Mouse (Mus musculus) intestine, embryonic 14.5 days (tissue): Measurements from ENCODE around the gene Slc16a1. TPM values are rescaled to one million over a fixed set of nuclear protein-coding genes. Genes with fewer than 3 reads are reported as not detected.

Experiments used
- ATAC-seq: fragments of 200-750 bp; cut with Nextera tagmentation; replicated peaks from 2 replicates; pipeline ENCODE4 v1.8.0; 2017; ENCODE audit warnings: low read depth, moderate number of reproducible peaks, moderate TSS enrichment, moderate library complexity; ENCODE audit not compliant: low FRiP score, low TSS enrichment
- DNase-seq: peaks from one replicate; pipeline ENCODE4 v3.0.0-alpha.2; 2018; ENCODE audit warnings: low spot score
- H3K27ac ChIP-seq: fragments of 300-500 bp; sonication (generic); 2 replicates; pipeline ENCODE4 v1.5.1; 2014; ENCODE audit warnings: low read depth, mild to moderate bottlenecking, control low read depth
- H3K27me3 ChIP-seq: fragments of 300-500 bp; sonication (generic); replicated peaks from 2 replicates; pipeline ENCODE4 v1.6.1; 2014; ENCODE audit warnings: low read length, control low read depth; ENCODE audit not compliant: control insufficient read depth, insufficient read depth
- H3K36me3 ChIP-seq: fragments of 300-500 bp; sonication (generic); 2 replicates; pipeline ENCODE4 v1.6.1; 2014; ENCODE audit warnings: low read length, control low read depth; ENCODE audit not compliant: control insufficient read depth, insufficient read depth
- H3K4me1 ChIP-seq: fragments of 300-500 bp; sonication (generic); replicated peaks from 2 replicates; pipeline ENCODE4 v1.6.1; 2014; ENCODE audit warnings: low read length, control low read depth, mixed read lengths; ENCODE audit not compliant: control insufficient read depth, insufficient read depth
- H3K4me2 ChIP-seq: fragments of 300-500 bp; sonication (generic); 2 replicates; pipeline ENCODE4 v1.6.1; 2014; ENCODE audit warnings: low read length
- H3K4me3 ChIP-seq: fragments of 300-500 bp; sonication (generic); 2 replicates; pipeline ENCODE4 v1.5.1; 2014; ENCODE audit warnings: low read depth, low read length, control low read depth, mixed read lengths
- H3K9ac ChIP-seq: fragments of 300-500 bp; sonication (generic); 2 replicates; pipeline ENCODE4 v1.6.1; 2014; ENCODE audit warnings: mild to moderate bottlenecking, low read length
- H3K9me3 ChIP-seq: fragments of 300-500 bp; sonication (generic); 2 replicates; pipeline ENCODE4 v1.6.1; 2016; ENCODE audit warnings: low read length, control low read depth; ENCODE audit not compliant: control insufficient read depth
- WGBS: fragments of 180-500 bp; shearing (Covaris S2); extraction: QIAGEN DNeasy Blood & Tissue Kit; methylation state at CpG from one replicate; pipeline ENCODE4 v1.1.7; 2014; 5-methylcytosine and 5-hydroxymethylcytosine counted together
- polyA plus RNA-seq: library from polyadenylated mRNA; unstranded; fragments of >200 nt; fragmentation: Nextera tagmentation; extraction: Ambion mirVana; gene quantifications from 2 replicates; pipeline ENCODE4 v1.2.1, GENCODE M21; 2014

Gene Slc16a1
- polyA plus RNA-seq, 1 experiment from 2014 or later, result 42.5 TPM

DNA sequence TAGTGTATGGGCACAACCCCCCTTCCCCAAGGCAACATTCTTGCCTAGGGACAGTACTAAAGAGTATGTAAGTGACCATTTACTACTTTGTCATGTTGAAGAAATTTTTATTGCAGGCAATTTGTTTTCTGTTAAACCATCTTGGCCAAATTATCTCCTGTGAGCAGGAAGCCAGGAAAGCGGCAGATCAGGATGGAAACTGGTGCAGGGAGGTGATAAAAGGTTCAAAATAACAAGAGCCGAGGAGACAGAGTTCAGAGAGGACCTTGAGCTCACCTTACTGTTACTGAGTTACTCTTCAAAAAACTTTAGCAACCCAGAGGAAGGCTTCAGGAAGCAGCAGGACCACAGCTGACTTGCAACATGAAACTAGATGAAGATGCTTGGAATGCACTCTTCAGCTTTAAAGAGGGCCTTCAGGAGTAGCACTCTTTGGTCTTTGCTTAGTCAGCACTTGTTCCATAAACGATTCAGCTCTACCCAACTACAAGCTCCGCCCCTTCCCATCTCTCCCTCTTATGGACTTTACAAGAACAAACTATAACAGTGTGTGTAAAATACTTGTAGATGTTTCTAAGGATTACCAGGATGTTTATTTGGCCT is 5.8 kb upstream of the Slc16a1 start:
- 69% methylated on average over 4 of the region's 4 CpGs for WGBS

DNA sequence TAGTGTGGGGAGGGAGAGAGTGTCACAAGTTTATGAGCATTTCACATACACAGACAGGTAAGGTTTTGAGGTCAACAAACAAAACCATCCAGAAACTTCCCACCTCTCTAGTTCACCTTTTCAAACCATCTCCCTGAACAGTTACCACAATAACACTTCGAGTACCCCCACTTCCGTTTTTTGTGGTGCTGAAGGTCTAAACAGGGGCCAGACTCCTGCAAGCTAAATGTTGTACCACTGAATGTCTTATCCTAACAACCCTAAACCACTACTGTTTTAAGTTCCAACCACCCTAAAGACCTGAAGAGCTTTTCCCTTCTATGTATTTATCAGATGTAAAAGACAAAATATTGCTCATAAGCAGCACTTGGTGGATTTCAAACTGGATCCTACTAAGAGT is 2.0 kb upstream of the Slc16a1 start:
- ATAC-seq, result no peak
- WGBS, result 84% methylated on average over 2 of the region's 2 CpGs

More for the DNA sequence above, 5.8 kb upstream of the Slc16a1 start:
- H3K36me3 ChIP-seq, result no peaks in the 10 kb centered on the region
- ATAC-seq, result no peak
- no peaks in the 10 kb centered on the region for H3K9me3 ChIP-seq
- no peak overlapping the region for H3K4me2 ChIP-seq
- H3K27ac ChIP-seq, result no peak overlapping the region
- no peak overlapping the region for H3K9ac ChIP-seq
- H3K27me3 ChIP-seq, result no peaks in the 10 kb centered on the region
- H3K4me3 ChIP-seq, result no peak overlapping the region
- DNase-seq, result no peak
- 0 out of 2 replicates have a peak, but pooled peaks cover under 1% of the 10 kb centered on the region for H3K4me1 ChIP-seq

DNA sequence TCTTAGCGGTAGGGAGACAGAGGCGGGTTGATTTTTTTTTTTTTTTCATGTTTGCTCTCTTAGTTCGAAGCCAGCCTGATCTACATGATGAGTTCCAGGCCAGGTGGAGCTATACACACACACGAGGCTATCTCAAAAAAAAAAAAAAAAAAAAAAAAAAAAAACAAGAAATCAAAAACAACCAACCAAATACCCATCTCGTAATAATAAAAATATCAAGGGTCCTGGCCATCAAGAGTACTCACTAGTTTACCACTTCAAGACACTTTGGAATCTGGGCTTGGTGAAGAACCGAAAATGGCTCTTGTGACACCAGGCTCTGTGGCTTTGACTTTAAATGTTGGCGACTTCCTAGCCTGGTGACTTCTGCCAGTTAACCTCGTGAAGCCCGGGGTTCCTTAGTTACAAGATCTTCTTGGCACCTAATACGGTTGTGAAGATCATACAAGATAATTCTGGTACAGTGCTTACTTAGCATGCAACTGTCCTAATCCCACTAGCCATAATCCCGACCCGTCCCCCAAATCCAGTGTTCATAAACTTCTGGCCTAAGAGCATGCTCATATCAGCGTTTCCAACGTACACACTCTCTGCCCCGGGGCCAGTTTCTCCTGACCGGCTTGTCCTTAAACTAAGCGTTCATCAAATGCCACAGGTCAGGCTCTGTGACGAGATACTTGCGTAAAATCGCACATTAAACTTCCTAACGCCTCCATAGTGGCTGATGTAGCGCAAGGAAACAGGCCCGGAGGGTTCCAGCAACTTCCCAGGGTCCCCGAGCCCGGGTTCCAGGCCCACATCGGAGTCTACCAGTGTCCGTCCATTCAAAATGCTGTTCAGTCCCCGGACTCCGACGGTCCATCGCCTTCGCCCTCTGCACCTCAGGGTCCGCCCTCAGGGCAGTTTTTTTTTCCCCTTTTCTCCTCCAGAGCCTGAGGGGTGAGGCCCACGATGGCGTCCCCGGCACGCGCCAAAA is 753 bp upstream of the Slc16a1 start:
- Histone ChIP-seq H3K9me3 (no peaks in the 10 kb centered on the region), H3K36me3 (no peaks in the 10 kb centered on the region), H3K27me3 (no peaks in the 10 kb centered on the region), H3K27ac (peak overlapping the region; percentile 60), H3K4me2 (peak overlapping the region; percentile 93), H3K9ac (peak overlapping the region; percentile 88), H3K4me1 (peaks cover 8% of the 10 kb centered on the region; the same call in 1 of the 2 replicates), H3K4me3 (peak overlapping the region; percentile 83)
- WGBS, result 14% methylated on average over 38 of the region's 38 CpGs
- ATAC-seq (no peak; the same call in none of the 2 replicates), DNase-seq (peak; percentile 89)

More for the DNA sequence above, 2.0 kb upstream of the Slc16a1 start:
- Histone ChIP-seq H3K36me3 (no peaks in the 10 kb centered on the region), H3K4me2 (no peak overlapping the region), H3K9ac (no peak overlapping the region), H3K27ac (no peak overlapping the region), H3K4me3 (no peak overlapping the region), H3K4me1 (peaks cover 8% of the 10 kb centered on the region; the same call in 1 of the 2 replicates), H3K27me3 (no peaks in the 10 kb centered on the region), H3K9me3 (no peaks in the 10 kb centered on the region)
- DNase-seq, result no peak

DNA sequence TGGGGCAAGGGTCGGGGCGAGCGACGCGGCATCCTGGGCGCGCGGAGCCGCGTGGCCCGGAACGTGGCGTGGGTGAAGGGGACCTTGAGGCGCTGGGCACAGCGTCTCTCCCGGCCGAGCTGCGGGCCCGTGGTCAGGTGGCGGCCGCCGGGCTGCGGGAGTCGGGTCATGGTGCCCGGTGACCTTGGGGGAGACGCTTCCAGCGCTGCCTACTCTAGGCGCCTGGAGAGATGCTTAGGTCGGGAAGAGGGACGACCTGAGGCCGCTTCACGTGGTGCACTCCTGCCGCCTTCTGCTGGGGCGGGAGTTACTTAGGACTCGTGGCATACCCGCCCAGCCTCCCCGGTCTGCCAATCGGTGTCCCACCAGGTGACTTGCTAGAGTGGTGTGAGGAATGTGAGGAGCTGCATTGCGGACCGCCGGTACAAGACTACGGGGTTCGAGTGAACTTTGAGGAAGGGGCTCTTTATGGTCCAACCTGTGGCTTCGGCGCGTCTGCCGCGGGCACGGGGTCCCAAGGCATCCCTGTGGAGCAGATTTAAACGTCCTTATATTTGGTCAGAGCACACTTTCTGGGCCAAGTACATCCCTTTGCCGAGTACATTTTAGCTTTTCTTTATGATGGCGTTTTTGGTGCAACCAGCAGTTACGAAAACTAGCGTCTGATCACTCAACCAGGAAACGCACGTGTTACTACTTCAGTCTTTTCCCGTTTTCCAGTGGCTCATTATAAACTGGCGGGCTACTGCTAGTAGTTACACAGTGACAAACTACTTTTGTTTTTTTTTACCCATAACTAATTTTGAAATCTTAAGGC is 672 bp downstream of the Slc16a1 start:
- Histone ChIP-seq H3K9ac (peak overlapping the region; percentile 88), H3K9me3 (no peaks in the 10 kb centered on the region), H3K27ac (peak overlapping the region; percentile 60), H3K4me2 (peak overlapping the region; percentile 93), H3K4me1 (peaks cover 8% of the 10 kb centered on the region; the same call in 1 of the 2 replicates), H3K36me3 (no peaks in the 10 kb centered on the region), H3K4me3 (peak overlapping the region; percentile 83), H3K27me3 (no peaks in the 10 kb centered on the region)
- ATAC-seq (peak; percentile 84), DNase-seq (peak; percentile 88)
- WGBS, result under 1% methylated on average over 37 of the region's 58 CpGs

DNA sequence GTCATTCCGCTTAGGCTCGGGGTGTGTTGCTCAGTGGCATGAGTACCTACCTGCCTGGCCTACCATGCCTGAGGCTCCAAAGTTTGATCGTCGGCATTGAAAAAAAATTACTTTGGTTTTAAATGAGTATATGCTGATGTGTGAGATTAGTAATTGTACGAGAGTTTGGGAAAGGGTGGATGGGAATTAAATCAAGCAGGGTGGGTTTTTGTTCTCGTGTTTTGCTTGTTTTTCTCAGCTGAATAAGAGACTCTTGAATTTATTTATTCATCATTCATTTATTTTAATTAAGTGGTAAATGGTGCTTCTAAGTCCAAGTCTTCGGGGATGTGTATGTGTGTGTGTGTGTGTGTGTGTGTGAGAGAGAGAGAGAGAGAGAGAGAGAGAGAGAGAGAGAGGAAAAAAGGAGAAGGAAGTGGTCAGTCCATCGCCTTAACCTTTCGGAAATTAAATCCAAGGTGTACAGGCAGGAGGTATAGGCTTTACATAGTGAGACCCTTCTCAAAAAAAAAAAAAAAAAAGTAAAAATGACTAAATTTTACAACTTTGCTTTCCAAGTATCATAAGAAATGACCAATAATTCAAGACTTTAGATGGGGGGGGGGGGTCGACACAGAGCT is 1.4 kb downstream of the Slc16a1 start:
- no peaks in the 10 kb centered on the region for H3K9me3 ChIP-seq
- H3K27me3 ChIP-seq, result no peaks in the 10 kb centered on the region
- H3K36me3 ChIP-seq, result no peaks in the 10 kb centered on the region
- H3K27ac ChIP-seq, result no peak overlapping the region
- WGBS, result 26% methylated on average over 10 of the region's 10 CpGs
- peaks cover 8% of the 10 kb centered on the region; the same call in 1 of the 2 replicates for H3K4me1 ChIP-seq
- peak overlapping the region; percentile 93 for H3K4me2 ChIP-seq
- ATAC-seq, result no peak
- peak overlapping the region; percentile 83 for H3K4me3 ChIP-seq
- no peak for DNase-seq
- H3K9ac ChIP-seq, result peak overlapping the region; percentile 88

DNA sequence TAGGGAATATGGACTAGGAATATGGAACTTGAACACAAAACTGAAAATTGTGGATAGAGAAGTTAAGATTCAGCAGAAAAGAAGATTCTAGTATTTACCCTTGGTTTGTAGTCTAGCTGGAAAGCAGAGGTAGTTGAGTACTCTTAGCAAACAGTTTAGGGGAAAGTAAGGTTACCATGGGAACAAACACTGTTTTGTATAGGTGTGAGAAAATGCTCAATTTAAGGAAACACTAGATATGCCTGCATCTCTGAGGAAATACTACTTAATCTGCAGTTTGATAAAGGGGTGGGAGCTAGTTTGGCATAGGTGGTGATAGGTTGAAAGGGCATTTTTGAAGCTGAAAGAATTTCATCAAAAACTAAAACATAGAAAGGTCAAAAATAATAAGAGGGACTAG is 2.4 kb downstream of the Slc16a1 start:
- H3K4me2 ChIP-seq, result no peak overlapping the region
- no peaks in the 10 kb centered on the region for H3K27me3 ChIP-seq
- no peak overlapping the region for H3K9ac ChIP-seq
- no peak overlapping the region for H3K27ac ChIP-seq
- no peak for DNase-seq
- no peak overlapping the region for H3K4me3 ChIP-seq
- H3K36me3 ChIP-seq, result no peaks in the 10 kb centered on the region
- peaks cover 8% of the 10 kb centered on the region; the same call in 1 of the 2 replicates for H3K4me1 ChIP-seq
- H3K9me3 ChIP-seq, result no peaks in the 10 kb centered on the region
- ATAC-seq, result no peak

DNA sequence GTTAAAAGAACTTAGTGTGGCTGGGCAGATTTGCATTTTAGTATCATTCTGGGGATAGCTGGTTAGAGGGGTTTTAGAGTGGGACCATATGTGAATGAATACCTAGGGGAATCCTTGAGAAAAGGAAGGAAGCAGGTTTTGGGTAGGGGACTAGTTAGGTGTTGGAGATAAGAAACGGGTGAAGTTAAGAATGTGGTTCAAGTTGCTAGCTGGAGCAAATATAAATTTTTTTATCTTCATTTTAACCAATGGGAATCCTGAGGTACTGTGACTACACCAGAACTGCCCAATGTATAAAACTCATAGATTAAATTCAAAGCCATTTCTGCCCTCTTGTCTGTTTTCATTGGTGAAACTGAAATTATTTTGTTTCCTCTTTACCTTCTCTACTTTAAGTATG is 2.8 kb downstream of the Slc16a1 start:
- no peaks in the 10 kb centered on the region for H3K9me3 ChIP-seq
- ATAC-seq (no peak), DNase-seq (no peak)
- H3K4me3 ChIP-seq, result no peak overlapping the region
- no peaks in the 10 kb centered on the region for H3K36me3 ChIP-seq
- no peak overlapping the region for H3K9ac ChIP-seq
- no peak overlapping the region for H3K4me2 ChIP-seq
- no peaks in the 10 kb centered on the region for H3K27me3 ChIP-seq
- no peak overlapping the region for H3K27ac ChIP-seq
- WGBS, result 54% methylated on average over 1 of the region's 1 CpGs
- H3K4me1 ChIP-seq, result peaks cover 8% of the 10 kb centered on the region; the same call in 1 of the 2 replicates

DNA sequence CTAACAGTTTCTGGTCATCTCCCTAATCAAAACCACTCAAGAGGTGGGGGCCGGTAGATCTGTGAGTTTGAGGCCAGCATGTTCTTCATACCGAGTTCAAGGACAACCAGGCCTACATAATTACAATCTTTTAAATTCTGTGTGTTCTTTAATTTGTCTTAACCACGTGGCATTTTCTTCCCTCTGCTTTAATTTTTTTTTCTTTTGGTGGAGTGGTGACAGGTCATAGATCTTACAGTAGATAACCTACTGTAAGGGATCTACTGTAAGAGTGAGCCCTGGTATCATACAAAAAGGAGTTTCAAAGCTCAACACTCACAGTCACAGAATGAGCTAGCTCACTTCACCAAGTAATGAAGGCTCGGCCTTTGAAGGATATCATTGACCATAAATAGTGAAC is 4.6 kb downstream of the Slc16a1 start:
- H3K36me3 ChIP-seq, result no peaks in the 10 kb centered on the region
- ATAC-seq, result no peak
- no peak for DNase-seq
- no peak overlapping the region for H3K27ac ChIP-seq
- no peak overlapping the region for H3K4me2 ChIP-seq
- WGBS, result 75% methylated on average over 4 of the region's 4 CpGs
- H3K9ac ChIP-seq, result no peak overlapping the region
- no peak overlapping the region for H3K4me3 ChIP-seq
- H3K4me1 ChIP-seq, result peaks cover 4% of the 10 kb centered on the region; the same call in 1 of the 2 replicates
- H3K27me3 ChIP-seq, result no peaks in the 10 kb centered on the region
- H3K9me3 ChIP-seq, result no peaks in the 10 kb centered on the region
